Mouse (Mus musculus): ENCODE results near the gene Car5b.
A peak's percentile ranks its signal among the peaks of the same experiment; 100 is the strongest.

Gene Car5b

GRCm38 (mm10) chrX:164027607-164028289 lies at the start of gene Car5b:
Gene Car5b (minus strand): TSS chrX:164027997.
- peak; percentile 46 for DNase-seq (ENCODE audit: extremely low read depth, low read depth, low spot score)

- peak; percentile 49 for DNase-seq (ENCODE audit: extremely low read depth, low read depth, low spot score)
Measured at GRCm38 (mm10) chrX:164076040-164076775, 48.4 kb upstream of the Car5b start, which contains the start of gene Siah1b. Gene Siah1b (minus strand): TSS chrX:164076493.

GRCm38 (mm10) chrX:164068968-164069367 lies 41.2 kb upstream of the Car5b start:
- DNase-seq (ENCODE audit: extremely low read depth, low read depth, low spot score): no peak

GRCm38 (mm10) chrX:164066185-164066584 lies 38.4 kb upstream of the Car5b start:
- no peak for DNase-seq (ENCODE audit: extremely low read depth, low read depth, low spot score)

- no peak for DNase-seq (ENCODE audit: extremely low read depth, low read depth, low spot score)
Measured at GRCm38 (mm10) chrX:164059070-164059469, 31.3 kb upstream of the Car5b start.

- no peak for DNase-seq (ENCODE audit: extremely low read depth, low read depth, low spot score)
Measured at GRCm38 (mm10) chrX:164058523-164058922, 30.7 kb upstream of the Car5b start.

GRCm38 (mm10) chrX:164055726-164056125 lies 27.9 kb upstream of the Car5b start:
- no peak for DNase-seq (ENCODE audit: extremely low read depth, low read depth, low spot score)

- DNase-seq (ENCODE audit: extremely low read depth, low read depth, low spot score): no peak
Measured at GRCm38 (mm10) chrX:164046736-164047135, 18.9 kb upstream of the Car5b start.

- DNase-seq (ENCODE audit: extremely low read depth, low read depth, low spot score): no peak
Measured at GRCm38 (mm10) chrX:164042069-164042468, 14.3 kb upstream of the Car5b start.

- no peak for DNase-seq (ENCODE audit: extremely low read depth, low read depth, low spot score)
Measured at GRCm38 (mm10) chrX:164038882-164039281, 11.1 kb upstream of the Car5b start.

GRCm38 (mm10) chrX:164035931-164036330 lies 8.1 kb upstream of the Car5b start:
- DNase-seq (ENCODE audit: extremely low read depth, low read depth, low spot score): no peak

- DNase-seq (ENCODE audit: extremely low read depth, low read depth, low spot score): no peak
Measured at GRCm38 (mm10) chrX:164035401-164035800, 7.6 kb upstream of the Car5b start.

GRCm38 (mm10) chrX:164032526-164032925 lies 4.7 kb upstream of the Car5b start:
- no peak for DNase-seq (ENCODE audit: extremely low read depth, low read depth, low spot score)

GRCm38 (mm10) chrX:164015636-164016035 lies 12.2 kb downstream of the Car5b start:
- DNase-seq (ENCODE audit: extremely low read depth, low read depth, low spot score): no peak

GRCm38 (mm10) chrX:164014956-164015355 lies 12.8 kb downstream of the Car5b start:
- no peak for DNase-seq (ENCODE audit: extremely low read depth, low read depth, low spot score)

GRCm38 (mm10) chrX:164013318-164013717 lies 14.5 kb downstream of the Car5b start:
- no peak for DNase-seq (ENCODE audit: extremely low read depth, low read depth, low spot score)

GRCm38 (mm10) chrX:164004809-164005208 lies 23.0 kb downstream of the Car5b start:
- DNase-seq (ENCODE audit: extremely low read depth, low read depth, low spot score): no peak

GRCm38 (mm10) chrX:163999848-164000247 lies 27.9 kb downstream of the Car5b start:
- DNase-seq (ENCODE audit: extremely low read depth, low read depth, low spot score): no peak

- DNase-seq (ENCODE audit: extremely low read depth, low read depth, low spot score): no peak
Measured at GRCm38 (mm10) chrX:163996754-163997153, 31.0 kb downstream of the Car5b start.

GRCm38 (mm10) chrX:163987718-163988374 lies 40.0 kb downstream of the Car5b start:
- no peak for DNase-seq (ENCODE audit: extremely low read depth, low read depth, low spot score)

GRCm38 (mm10) chrX:163982129-163982528 lies 45.7 kb downstream of the Car5b start:
- no peak for DNase-seq (ENCODE audit: extremely low read depth, low read depth, low spot score)

- no peak for DNase-seq (ENCODE audit: extremely low read depth, low read depth, low spot score)
Measured at GRCm38 (mm10) chrX:163981500-163981899, 46.3 kb downstream of the Car5b start.

All from fat pad, adult 2 months (tissue).